Mouse (Mus musculus) neural tube, embryonic 13.5 days (tissue): Measurements from ENCODE around the gene Ftl1. TPM values are rescaled to one million over a fixed set of nuclear protein-coding genes. Genes with fewer than 3 reads are reported as not detected.

Experiments
- microRNA-seq: library from miRNA; unstranded; fragments of <30 nt; microRNA quantifications from one replicate; pipeline ENCODE4, GENCODE M21; 2016
- polyA plus RNA-seq: library from polyadenylated mRNA; unstranded; fragments of >200 nt; fragmentation: Nextera tagmentation; extraction: Ambion mirVana; gene quantifications from 2 replicates; pipeline ENCODE4 v1.2.1, GENCODE M21; 2015

Ftl1 gene
- polyA plus RNA-seq, 1 experiment from 2014 or later: 6,442 TPM

Small RNAs within 50 kb of the gene (microRNA-seq; reads per million reads assigned to microRNA genes)
- not detected for gene Gm22133

Other genes starting within 250 kb of the Ftl1 start
- gene Dkkl1, start 247.7 kb downstream of the Ftl1 start, polyA plus RNA-seq: 14.6 and 19.8 TPM in 2 replicates
- 65.9 and 85.5 TPM in 2 replicates for gene Tead2, start 244.1 kb downstream of the Ftl1 start, polyA plus RNA-seq
- 1.5 and 1.8 TPM in 2 replicates for gene Cd37, start 220.8 kb downstream of the Ftl1 start, polyA plus RNA-seq
- gene Slc6a16, start 218.8 kb downstream of the Ftl1 start, polyA plus RNA-seq: 0.18 and 0.27 TPM in 2 replicates
- gene Slc6a21, start 182.4 kb downstream of the Ftl1 start, polyA plus RNA-seq: not detected in 2 replicates
- gene Trpm4, start 126.1 kb downstream of the Ftl1 start, polyA plus RNA-seq: 7.1 and 7.2 TPM in 2 replicates
- gene Hrc, start 124.6 kb downstream of the Ftl1 start, polyA plus RNA-seq: 0.55 and 0.74 TPM in 2 replicates
- 18.4 and 20.3 TPM in 2 replicates for gene Ppfia3, start 92.9 kb downstream of the Ftl1 start, polyA plus RNA-seq
- 11.1 and 11.6 TPM in 2 replicates for gene Lin7b, start 89.3 kb downstream of the Ftl1 start, polyA plus RNA-seq
- 186 and 225 TPM in 2 replicates for gene Snrnp70, start 64.1 kb downstream of the Ftl1 start, polyA plus RNA-seq
- gene Kcna7, start 54.2 kb downstream of the Ftl1 start, polyA plus RNA-seq: not detected in 2 replicates
- gene Ntf5, start 46.2 kb downstream of the Ftl1 start, polyA plus RNA-seq: not detected in 2 replicates
- gene Lhb, start 39.1 kb downstream of the Ftl1 start, polyA plus RNA-seq: not detected in 2 replicates
- 21.5 and 25.9 TPM in 2 replicates for gene Gys1, start 25.0 kb downstream of the Ftl1 start, polyA plus RNA-seq
- 89.7 and 111 TPM in 2 replicates for gene Ruvbl2, start 21.8 kb downstream of the Ftl1 start, polyA plus RNA-seq
- 184 and 237 TPM in 2 replicates for gene Bax, start 7.0 kb upstream of the Ftl1 start, polyA plus RNA-seq
- 0.13 and 0.29 TPM in 2 replicates for gene Tulp2, start 22.0 kb upstream of the Ftl1 start, polyA plus RNA-seq
- not detected in 2 replicates for gene Gm45808, start 26.9 kb upstream of the Ftl1 start, polyA plus RNA-seq
- 3.2 and 3.4 TPM in 2 replicates for gene Dhdh, start 28.9 kb upstream of the Ftl1 start, polyA plus RNA-seq
- gene Nucb1, start 50.5 kb upstream of the Ftl1 start, polyA plus RNA-seq: 116 and 121 TPM in 2 replicates
- 17.2 and 20.9 TPM in 2 replicates for gene Ppp1r15a, start 66.4 kb upstream of the Ftl1 start, polyA plus RNA-seq
- 4.1 and 7.9 TPM in 2 replicates for gene Plekha4, start 66.4 kb upstream of the Ftl1 start, polyA plus RNA-seq
- 0.52 and 1.7 TPM in 2 replicates for gene Hsd17b14, start 95.0 kb upstream of the Ftl1 start, polyA plus RNA-seq
- gene Bcat2, start 110.3 kb upstream of the Ftl1 start, polyA plus RNA-seq: 24.0 and 24.1 TPM in 2 replicates
- gene Fgf21, start 155.6 kb upstream of the Ftl1 start, polyA plus RNA-seq: not detected in 2 replicates
- not detected in 2 replicates for gene Fut1, start 157.4 kb upstream of the Ftl1 start, polyA plus RNA-seq
- 0.10 TPM in 1 of 2 replicates, not detected in the other for gene Izumo1, start 161.9 kb upstream of the Ftl1 start, polyA plus RNA-seq
- 13.1 TPM in 2 replicates for gene Rasip1, start 167.6 kb upstream of the Ftl1 start, polyA plus RNA-seq
- gene Mamstr, start 180.1 kb upstream of the Ftl1 start, polyA plus RNA-seq: 3.1 and 3.4 TPM in 2 replicates
- 0.15 TPM in 1 of 2 replicates, not detected in the other for gene Fut2, start 206.5 kb upstream of the Ftl1 start, polyA plus RNA-seq
- gene Ntn5, start 224.1 kb upstream of the Ftl1 start, polyA plus RNA-seq: 1.9 and 2.6 TPM in 2 replicates
- 0.52 and 0.93 TPM in 2 replicates for gene Sec1, start 234.5 kb upstream of the Ftl1 start, polyA plus RNA-seq
- 44.5 and 46.0 TPM in 2 replicates for gene Car11, start 240.0 kb upstream of the Ftl1 start, polyA plus RNA-seq
- 3.1 and 4.1 TPM in 2 replicates for gene Dbp, start 245.2 kb upstream of the Ftl1 start, polyA plus RNA-seq